Mouse (Mus musculus) heart, postnatal 36 days (tissue): ENCODE data around the gene Wnk1. TPM values are rescaled to one million over a fixed set of nuclear protein-coding genes. Genes with fewer than 3 reads are reported as not detected.

Experiments used
- DNase-seq, 2 experiments: peaks; one replicate each; pipeline ENCODE4 v3.0.0; 2021 to 2022
- intact Hi-C: fragments of 180-260 bp; cut with DNase I; formaldehyde crosslinking; loops from one replicate; pipeline ENCODE4 v1.15.1; 2025
- total RNA-seq, 2 experiments: library from RNA; stranded (reverse); gene quantifications; 2 replicates each; pipeline ENCODE4 v1.2.3; 2021

The Wnk1 gene
- total RNA-seq, 2 experiments from 2014 or later: 336 to 353 TPM

DNA sequence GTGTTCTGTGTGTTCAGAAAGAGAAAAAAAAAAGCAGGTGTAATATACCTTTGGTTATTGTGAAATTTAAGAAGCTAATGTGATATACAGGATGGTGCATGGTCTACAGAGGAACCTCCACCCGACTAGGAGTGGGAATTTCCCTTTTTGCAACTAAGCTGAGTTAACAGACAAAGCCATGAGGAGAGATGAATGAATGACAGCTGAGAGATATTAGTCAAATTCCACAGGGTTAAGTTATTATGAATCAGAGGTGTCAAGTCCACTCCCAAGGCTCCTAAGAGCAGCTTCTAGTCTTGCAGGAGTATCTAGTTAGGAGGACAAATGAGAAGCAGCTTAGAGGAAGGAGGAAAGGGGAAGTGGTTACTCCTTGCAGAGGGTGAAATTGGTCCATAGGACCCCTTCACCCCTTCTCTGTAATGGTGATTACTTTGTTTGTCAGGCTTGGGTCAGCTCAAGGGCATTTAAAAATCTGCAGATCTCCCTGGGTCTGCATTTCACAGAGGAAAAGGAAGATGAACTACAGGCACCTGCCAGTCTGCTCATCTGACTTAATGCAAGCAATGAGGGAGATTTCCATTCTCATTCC, 4.3 kb upstream of the Wnk1 start:
- intact Hi-C loops: no loop called here
- no peak for DNase-seq

DNA sequence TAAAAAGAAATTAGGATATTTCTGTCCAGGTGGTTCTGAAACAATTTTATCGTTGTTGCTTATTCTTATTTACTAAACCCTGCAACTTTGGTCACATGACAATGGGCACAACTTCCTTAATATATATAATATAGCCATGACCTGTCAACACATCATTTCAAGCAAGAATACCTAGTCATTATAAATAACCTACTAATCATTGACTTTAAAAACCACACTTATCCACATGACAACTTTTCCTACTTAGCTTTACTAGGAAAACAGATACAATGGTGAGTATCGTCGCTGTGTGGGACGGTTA, 2.0 kb upstream of the Wnk1 start:
- no peak for DNase-seq
- intact Hi-C loops: no loop called here

DNA sequence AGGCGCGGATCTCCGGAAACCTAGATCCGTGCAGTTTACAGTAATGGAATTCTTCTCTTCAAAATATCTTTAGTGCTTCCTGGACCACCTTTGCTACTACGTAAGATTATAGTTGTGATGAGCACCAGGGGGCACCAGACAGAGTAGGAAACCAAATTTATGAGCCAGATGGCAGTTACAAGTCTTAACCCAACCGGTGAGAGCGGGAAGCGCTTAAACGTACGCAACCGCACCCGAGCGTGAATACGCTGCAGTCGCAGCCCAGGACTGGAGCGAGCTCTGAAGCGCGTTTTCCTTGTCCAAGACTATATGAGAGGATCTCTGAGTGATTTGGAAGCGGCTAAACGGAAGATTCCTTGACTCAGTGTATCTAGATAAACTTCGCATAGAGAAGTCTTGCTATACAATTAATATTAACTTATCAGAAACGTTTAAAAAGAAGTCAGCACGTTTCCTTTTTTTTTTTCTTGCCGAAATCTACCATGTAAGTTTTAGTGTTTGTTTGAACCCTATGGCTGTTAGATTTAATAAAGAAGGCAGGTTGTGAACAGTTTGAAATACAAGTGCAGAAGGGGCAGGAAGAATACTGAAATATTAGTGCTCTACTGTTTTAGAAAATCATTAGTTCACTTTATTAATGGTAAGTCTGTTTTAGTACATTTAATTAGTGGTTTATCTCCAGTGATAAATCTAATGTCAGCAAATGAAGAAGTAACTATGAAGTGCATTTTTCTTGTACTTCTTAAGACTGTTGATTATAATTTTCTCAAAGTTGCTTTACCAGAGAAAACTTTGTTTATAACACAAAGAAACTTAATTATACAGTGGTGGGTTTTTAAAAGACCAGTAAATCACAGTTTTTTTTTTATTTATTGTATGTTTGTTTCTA, 1.4 kb upstream of the Wnk1 start:
- intact Hi-C loops: loop anchor here (1.0 to 10.0 kb wide), 5 partner anchors 69 to 785 kb away; partner anchors contain the start of gene Atp6v1e1
- peak; percentile 78 to 80 for DNase-seq

DNA sequence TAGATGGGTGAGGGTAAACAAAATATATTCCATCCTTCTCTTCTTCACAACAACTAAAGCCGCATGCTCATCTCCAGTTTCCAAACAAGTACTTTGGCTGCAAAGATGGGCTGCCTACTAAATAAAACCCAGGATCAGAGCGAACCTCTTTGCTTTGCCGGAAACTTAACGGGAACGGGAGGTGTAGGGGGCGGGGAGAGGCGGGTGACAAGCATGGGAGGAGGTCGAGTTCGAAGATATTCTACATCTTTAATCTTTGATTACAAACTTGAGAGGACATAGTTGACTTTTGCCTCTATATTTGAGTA, 738 bp upstream of the Wnk1 start:
- intact Hi-C loops: loop anchor here (1.0 to 10.0 kb wide), 5 partner anchors 70 to 786 kb away; partner anchors contain the start of gene Atp6v1e1
- DNase-seq: peak in 1 of 2 experiments; percentile 51

DNA sequence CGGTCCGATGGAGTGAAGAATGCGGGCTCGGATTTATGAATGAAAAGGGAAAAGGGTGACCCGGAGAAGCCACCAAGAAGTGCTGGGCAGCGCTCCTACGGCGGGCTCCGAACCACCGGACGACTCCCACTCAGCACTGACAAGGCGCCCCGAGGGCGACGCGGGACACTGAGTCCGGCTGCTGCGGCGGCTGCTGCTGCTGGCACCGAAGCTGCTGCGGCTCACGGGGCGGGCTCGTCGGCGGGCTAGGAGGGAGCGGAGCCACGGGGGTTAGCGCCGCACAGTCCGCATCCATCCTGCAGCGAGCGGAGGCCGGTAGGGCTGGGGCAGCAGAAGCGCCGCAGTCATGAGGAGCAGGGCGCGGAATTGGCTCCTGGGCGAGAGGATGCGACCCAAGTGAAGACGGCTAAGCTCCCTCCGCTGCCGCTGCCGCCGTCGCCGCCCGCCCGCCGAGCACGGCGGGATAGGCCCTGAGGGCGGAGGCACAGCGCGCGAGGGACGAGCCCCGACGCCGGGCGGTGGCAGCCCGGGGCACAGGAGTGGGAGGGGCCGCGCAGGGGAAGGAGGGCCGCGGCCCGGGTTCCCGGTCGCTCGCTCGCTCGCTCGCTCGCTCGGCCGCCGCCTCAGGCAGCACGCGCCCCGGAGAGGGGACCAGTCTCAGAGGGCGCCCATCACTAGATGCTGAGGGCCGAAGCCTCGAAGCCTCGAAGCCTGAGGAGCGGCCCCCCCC, 671 bp downstream of the Wnk1 start:
- DNase-seq: peak in 1 of 2 experiments; percentile 73
- intact Hi-C loops: loop anchor here (2.0 to 10.0 kb wide), 5 partner anchors 21 to 787 kb away; partner anchors contain the start of gene Atp6v1e1

DNA sequence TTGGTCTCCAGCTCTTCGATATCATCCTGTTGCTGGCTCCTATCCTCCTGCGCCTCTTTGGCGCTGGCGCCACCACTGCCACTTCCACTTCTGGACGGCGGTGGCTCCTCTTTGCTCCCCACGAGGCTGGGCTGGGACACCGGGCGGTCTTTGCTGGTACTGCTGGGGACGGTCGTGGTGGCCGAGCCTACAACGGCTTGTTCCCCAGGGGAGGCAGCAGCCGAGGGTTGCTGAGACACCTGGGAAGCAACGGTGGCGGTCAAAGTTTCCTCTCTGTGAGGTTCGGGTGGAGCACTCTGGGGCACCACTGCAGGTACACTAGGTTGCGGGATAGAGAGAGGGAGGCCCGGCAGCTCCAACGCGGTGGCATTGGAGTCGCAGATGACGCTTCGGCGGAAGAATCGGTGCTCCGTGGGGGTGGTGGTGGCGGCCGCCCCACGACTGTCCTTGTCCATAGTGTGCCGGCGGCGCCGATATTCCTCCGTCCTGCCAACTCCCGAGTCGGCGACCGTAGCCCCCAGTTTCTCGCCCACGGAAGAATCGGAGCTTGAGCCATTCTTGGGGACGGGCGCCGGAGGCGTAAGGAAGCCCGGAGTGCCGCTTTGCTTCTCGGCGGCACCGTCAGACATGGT, 1.4 kb downstream of the Wnk1 start:
- intact Hi-C loops: loop anchor here (2.0 to 10.0 kb wide), 4 partner anchors 20 to 788 kb away; partner anchors contain the start of gene Atp6v1e1
- peak; percentile 62 to 79 for DNase-seq

DNA sequence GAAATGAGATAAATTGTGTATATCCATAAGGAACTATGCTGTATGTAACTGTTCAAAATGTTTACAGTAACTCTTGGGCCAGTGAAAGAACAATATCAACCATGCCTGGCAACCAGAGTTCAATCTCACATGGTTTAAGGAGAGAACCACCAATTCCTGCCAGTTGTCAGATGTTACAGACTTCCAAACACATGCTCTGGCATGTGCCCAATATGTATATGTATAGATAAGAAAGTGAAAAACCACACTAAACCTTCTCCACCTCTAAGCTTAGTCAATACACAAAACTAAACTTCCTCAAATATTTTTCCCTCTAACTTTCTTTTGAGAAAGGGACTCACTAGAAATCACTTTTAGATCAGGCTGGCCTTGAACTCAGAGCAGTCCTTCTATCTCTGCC, 13.9 kb downstream of the Wnk1 start:
- DNase-seq: no peak
- intact Hi-C loops: no loop called here

DNA sequence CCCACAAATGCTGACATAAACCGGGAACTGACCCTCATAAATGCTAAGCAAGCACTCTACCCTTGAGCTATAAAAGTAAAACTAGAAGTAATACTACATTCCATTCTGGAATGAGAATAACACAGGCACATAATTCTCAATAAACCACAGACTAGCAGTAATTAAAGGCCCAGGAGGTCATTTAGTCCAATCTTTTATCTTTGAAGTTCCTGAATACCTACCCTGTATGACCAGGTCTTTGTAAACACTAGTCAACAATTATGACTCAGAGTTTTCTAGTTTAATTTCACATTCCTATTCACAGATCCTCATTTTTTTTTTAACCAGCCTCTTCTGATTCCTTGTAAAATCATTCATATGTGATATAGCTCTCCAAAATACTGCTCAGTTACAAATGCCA, 14.7 kb downstream of the Wnk1 start:
- DNase-seq: no peak
- intact Hi-C loops: no loop called here

DNA sequence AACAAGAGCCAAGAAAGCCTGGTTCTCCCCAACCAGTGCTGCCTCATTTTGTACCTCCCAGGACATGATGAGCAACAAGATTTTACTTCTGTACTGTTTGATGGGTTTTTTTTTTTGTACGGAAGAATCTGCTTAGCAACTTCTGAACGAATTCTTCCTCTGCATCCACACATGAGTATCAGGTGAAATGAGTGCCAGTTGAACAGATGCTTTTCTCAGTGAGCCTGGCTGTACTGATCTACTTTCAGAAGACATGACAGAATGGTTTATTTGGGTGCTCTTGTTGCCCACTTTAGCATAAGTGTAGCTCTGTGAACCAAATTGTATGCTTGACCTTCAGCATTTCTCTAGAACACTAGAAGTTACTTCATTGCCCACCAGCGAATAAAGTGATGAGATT, 16.4 kb downstream of the Wnk1 start:
- DNase-seq: no peak
- intact Hi-C loops: no loop called here

DNA sequence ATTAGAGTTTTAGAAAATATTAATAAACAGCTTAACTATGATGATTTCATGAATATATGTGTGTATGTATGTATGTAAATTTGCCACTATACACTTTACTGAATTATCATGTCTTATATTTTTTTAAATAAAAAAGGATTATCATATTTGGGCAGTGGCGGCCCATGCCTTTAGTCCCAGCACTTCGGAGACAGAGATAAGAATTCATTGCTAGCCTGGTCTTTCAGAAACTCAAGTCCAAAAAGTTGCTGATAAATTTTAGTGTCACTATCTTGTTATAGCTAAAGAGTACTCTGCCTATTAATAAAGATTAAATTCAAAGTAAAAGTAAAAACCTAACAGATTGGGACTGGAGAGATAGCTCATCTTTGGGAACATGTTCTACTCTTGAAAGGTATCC, 18.8 kb downstream of the Wnk1 start:
- intact Hi-C loops: no loop called here
- no peak for DNase-seq

DNA sequence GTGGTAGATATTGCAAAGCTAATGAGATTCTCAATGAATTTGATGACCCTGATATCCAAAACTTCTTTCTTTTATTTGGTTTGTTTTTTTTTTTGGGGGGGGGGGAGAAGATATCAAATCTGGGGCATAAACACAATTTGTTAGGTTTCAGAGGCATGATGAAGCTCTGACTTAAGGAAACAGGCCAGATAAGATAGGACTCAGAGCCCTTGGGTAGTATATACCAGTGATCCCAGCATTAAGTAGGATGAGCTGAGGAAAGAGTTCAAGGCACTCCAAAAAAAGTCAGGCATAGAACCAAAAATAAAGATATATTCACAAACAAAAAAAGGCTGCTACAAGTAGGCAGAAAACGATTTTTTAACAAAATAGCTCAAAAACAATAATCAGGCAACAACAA, 25.3 kb downstream of the Wnk1 start:
- intact Hi-C loops: no loop called here
- no peak for DNase-seq

DNA sequence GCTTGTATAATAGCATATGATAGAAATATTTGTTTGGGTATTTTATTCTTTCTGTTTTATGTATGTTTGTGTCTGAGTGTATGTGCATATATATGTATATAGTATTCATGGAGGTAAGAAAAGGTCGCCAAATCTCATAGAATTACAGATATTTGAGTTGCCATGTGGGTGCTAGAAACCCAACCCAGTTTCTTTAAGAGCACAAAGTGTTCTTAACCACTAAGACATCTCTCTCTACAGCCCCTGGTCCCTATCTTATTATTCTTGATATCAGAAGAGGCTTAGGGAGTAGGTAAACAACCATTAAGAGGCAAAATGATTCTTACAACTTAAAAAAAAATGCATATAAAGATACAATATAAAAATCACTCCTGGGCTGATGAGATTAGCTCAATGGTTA, 27.0 kb downstream of the Wnk1 start:
- DNase-seq: no peak

DNA sequence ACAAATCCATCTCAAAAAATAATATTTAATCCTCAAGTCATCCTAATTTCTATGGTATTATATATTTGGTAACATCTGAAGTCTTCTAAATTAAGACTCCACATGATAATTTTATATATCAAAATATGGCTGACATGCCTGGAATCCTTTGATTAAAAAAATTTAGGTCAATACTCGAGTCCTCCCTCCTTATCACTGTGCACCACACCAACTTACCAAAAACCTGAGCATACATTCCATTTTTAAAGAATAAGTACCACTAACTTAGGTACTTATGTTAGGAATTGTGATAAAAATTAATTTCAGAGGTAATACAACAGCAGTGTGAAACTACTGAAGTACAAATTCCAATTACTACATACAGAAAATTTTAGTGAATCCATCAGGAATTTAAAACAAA, 27.5 kb downstream of the Wnk1 start:
- no peak for DNase-seq
- intact Hi-C loops: no loop called here

More for the DNA sequence above, 27.0 kb downstream of the Wnk1 start:
- intact Hi-C loops: no loop called here

DNA sequence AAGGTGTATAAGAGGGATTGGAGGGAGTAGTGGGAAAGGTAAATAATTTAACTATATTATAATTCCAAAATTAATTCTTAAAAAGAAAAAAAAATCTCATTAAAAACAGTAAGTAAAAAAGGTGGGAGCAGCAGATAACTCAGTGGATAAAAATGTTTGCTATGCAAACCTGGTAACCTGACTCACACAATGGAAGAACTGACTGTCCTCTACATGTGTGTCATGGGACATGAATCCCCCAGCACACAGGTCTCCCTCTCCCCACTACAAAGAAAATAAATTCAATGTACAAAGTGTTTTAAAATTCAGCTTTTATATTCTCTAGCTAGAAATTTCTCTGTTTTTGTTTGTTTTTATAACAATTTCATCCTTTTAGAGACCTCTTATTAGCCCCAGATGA, 27.9 kb downstream of the Wnk1 start:
- intact Hi-C loops: no loop called here
- DNase-seq: no peak

DNA sequence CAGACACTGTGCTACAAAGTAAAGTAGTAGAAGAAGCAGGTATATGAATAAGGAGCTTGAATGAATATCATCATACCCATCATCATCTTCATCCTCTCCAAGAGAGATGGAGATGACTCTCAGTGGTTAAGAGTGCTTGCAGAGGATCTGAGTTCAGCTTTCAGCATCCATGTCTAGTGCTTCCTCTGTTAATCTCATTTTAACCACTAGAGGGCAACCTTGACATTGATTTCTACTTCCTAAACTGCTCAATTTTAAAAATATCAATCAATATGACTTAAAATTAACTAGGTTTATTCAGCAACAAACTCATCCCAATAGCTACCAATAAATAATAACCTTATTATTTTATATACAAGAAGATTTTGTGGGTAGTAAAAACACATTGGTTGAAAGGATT, 36.8 kb downstream of the Wnk1 start:
- intact Hi-C loops: loop anchor here (1.0 to 2.0 kb wide), 4 partner anchors 35 to 197 kb away; no protein-coding TSS in a partner anchor
- DNase-seq: no peak

DNA sequence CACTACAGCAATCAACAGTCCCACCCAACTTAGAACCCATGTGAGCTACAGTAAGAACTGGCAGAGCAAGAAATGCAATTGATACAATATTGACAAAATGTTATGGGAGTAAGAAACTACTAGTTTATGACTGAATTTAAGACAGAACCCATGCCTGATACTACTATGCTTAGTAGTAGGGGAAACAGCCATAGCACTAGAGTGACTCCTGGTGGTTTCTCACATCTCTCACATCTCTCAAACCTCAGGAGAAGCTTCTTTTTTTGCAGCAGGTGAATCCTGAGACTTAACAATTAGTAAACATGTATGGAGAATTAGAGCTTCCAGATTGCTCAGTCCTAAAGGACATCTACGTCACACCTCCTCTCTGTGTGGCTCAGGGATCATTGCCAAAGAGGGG, 42.0 kb downstream of the Wnk1 start:
- no peak for DNase-seq
- intact Hi-C loops: no loop called here

DNA sequence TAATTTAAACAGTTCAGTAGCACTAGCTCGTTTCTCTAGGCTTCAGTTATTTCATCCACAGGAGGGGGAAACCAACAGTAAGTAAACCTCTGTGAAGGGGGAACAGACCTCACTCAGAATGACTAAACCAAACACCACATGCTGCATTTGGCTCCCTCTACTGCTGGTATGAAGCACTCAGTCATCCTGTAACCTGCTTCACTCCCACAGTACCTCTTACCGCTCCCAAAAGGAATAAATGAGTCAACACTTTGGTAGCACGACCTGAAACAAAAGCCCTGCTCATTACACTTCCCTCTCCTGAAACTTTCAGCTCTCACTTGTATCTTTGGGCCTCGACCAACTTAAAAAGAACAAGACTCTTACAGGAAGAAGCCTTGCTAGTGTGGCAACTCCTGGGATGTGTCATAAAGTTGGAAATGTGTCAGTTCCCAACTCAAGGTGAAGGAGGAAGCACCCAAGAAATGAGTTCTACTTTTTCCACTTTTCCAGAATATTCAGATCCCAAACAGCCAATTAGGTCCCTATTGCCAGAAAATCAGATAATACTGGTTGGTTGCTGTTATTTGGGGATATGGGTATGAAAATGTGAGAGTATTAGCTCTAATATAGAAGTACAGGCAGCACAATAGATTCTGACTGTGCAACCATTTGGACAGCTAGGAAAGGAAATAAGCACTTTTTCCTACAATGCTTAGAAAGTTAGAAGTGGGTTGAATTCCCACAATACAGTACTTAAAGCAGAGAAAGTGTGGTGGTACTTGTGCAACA, 114.1 kb downstream of the Wnk1 start:
- no peak for DNase-seq
- intact Hi-C loops: loop anchor here (2.0 to 5.0 kb wide), 2 partner anchors 132 to 437 kb away; no protein-coding TSS in a partner anchor

DNA sequence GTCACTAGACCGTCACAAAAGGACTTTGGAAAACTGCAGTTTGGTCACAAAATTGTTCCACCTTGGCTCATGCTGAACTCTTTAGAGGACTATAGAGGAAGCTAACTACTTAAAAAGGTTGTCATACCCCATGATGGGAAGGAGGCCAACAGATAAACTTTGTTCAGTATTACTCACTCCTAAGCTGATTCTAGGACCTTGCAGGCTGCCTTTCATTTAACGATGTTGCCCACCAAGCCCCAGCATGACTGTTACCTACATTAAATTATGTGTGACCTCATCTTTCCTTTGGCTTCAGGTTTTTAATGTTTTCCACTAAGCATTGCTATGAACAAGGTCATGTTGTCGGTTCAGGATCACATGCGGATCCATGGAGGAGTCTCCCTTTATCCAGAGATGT, 115.9 kb downstream of the Wnk1 start:
- intact Hi-C loops: loop anchor here (5.0 kb wide), 1 partner anchor 435 kb away; no protein-coding TSS in a partner anchor
- no peak for DNase-seq

DNA sequence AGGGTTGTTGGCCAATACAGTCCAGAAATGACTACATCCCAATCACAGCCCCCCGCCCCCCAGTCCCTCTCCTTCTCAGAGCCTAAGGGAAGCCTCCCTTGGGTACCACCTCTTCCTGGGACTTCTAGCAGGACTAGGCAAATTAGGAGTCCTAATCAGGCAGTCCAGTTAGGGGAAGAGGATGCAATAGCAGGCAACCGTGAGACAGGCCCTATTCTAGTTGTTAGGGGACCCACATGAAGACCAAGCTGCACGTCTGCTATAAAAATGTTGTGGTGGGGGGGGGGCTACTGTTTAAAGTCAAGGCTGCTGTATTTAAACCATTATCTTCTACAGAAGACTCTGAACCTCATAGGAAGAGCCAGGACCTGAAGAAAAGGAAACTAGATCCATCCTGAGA, 116.3 kb downstream of the Wnk1 start:
- no peak for DNase-seq
- intact Hi-C loops: loop anchor here (5.0 kb wide), 1 partner anchor 435 kb away; no protein-coding TSS in a partner anchor

DNA sequence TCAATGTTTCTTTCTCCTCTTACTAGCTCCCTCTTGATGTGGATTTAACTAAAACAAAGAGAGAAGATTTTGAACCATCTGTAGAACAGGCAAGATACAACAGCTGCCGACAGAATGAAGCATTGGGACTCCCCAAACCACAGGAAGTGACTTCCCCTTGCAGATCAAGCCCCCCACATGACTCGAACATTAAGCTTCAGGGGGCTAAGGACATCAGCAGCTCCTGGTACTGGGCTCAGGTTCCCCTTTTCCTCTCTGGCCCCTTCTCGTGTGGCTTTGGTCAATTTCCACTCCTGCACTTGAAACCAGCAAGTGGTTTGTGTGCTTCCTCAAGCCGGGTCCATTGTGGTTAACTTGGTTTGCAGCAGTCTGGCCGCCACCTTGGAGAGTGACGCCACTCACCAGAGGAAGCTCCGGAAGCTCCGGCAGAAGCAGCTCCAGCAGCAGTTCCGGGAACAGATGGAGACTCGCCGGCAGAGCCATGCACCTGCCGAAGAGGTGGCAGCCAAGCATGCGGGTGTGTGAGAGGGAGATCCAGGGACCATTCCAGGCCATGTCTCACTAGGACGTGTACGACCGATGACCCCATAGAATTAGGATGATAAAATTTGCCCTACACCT, 119.8 kb downstream of the Wnk1 start:
- peak; percentile 17 to 18 for DNase-seq

More for the DNA sequence above, 119.8 kb downstream of the Wnk1 start:
- intact Hi-C loops: no loop called here
